Mouse (Mus musculus) forebrain, embryonic 16.5 days (tissue): ENCODE data around the gene Psme1. TPM values are rescaled to one million over a fixed set of nuclear protein-coding genes. Genes with fewer than 3 reads are reported as not detected.
A peak's percentile ranks its signal among the peaks of the same experiment; 100 is the strongest.

Experiments used
- ATAC-seq: fragments of 200-750 bp; cut with Nextera tagmentation; 2 replicates; pipeline ENCODE4 v1.8.0; 2017; ENCODE audit warnings: mild to moderate bottlenecking, moderate library complexity
- H3K27ac ChIP-seq: fragments of 300-500 bp; sonication (generic); 2 replicates; pipeline ENCODE4 v1.5.1; 2014; ENCODE audit warnings: low read length, control low read depth
- H3K27me3 ChIP-seq: fragments of 300-500 bp; sonication (generic); replicated peaks from 2 replicates; pipeline ENCODE4 v1.6.1; 2014; ENCODE audit warnings: low read length; ENCODE audit not compliant: control insufficient read depth, insufficient read depth
- H3K36me3 ChIP-seq: fragments of 300-500 bp; sonication (generic); 2 replicates; pipeline ENCODE4 v1.6.1; 2014; ENCODE audit not compliant: control insufficient read depth, insufficient read depth
- H3K4me1 ChIP-seq: fragments of 300-500 bp; sonication (generic); replicated peaks from 2 replicates; pipeline ENCODE4 v1.6.1; 2014; ENCODE audit warnings: low read length; ENCODE audit not compliant: control insufficient read depth, insufficient read depth
- H3K4me2 ChIP-seq: fragments of 300-500 bp; sonication (generic); 2 replicates; pipeline ENCODE4 v1.6.1; 2014; ENCODE audit warnings: mild to moderate bottlenecking, low read length, control low read depth
- H3K4me3 ChIP-seq: fragments of 300-500 bp; sonication (generic); replicated peaks from 2 replicates; pipeline ENCODE4 v1.5.1; 2014; ENCODE audit warnings: mild to moderate bottlenecking, low read length, control low read depth
- H3K9ac ChIP-seq: fragments of 300-500 bp; sonication (generic); replicated peaks from 2 replicates; pipeline ENCODE4 v1.6.1; 2014; ENCODE audit warnings: low read depth, low read length, control low read depth
- H3K9me3 ChIP-seq: fragments of 300-500 bp; sonication (generic); 2 replicates; pipeline ENCODE4 v1.6.1; 2016; ENCODE audit warnings: low read length; ENCODE audit not compliant: control insufficient read depth
- WGBS: fragments of 180-500 bp; shearing (Covaris S2); extraction: QIAGEN DNeasy Blood & Tissue Kit; methylation state at CpG from one replicate; pipeline ENCODE4 v1.1.7; 2014; 5-methylcytosine and 5-hydroxymethylcytosine counted together
- polyA plus RNA-seq: library from polyadenylated mRNA; unstranded; fragments of >200 nt; fragmentation: Nextera tagmentation; extraction: Ambion mirVana; gene quantifications from 2 replicates; pipeline ENCODE4 v1.2.1, GENCODE M21; 2015

The Psme1 gene
- polyA plus RNA-seq, 1 experiment from 2014 or later, result 197 TPM

DNA sequence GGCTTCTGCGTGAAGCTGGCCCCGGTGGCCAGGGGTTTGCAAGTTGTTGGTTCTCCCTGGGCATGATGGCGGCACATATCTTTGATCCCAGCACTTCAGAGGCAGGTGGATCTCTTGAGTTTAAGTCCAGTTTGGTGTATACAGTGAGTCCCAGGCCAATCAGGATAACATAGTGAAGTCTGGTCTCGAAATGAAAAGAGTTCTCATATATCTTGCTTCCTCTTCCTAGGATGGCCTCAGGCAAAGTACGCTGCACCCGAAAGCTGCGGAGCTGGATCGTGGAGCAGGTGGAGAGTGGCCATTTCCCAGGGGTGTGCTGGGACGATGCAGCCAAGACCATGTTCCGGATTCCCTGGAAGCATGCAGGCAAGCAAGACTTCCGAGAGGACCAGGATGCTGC lies 26.9 kb downstream of the Psme1 start:
- Histone ChIP-seq H3K9me3 (no peaks in the 10 kb centered on the region), H3K9ac (no peak overlapping the region), H3K27me3 (no peaks in the 10 kb centered on the region), H3K4me1 (peaks cover 4% of the 10 kb centered on the region), H3K36me3 (peaks cover 23% of the 10 kb centered on the region), H3K4me3 (no peak overlapping the region), H3K27ac (no peak overlapping the region), H3K4me2 (no peak overlapping the region)
- no peak for ATAC-seq
- WGBS, result 95% methylated on average over 11 of the region's 11 CpGs

- Histone ChIP-seq H3K27me3 (no peaks in the 10 kb centered on the region), H3K9ac (no peak overlapping the region), H3K4me2 (no peak overlapping the region), H3K4me1 (peaks cover 4% of the 10 kb centered on the region), H3K27ac (no peak overlapping the region), H3K36me3 (peaks cover 18% of the 10 kb centered on the region), H3K4me3 (no peak overlapping the region), H3K9me3 (no peaks in the 10 kb centered on the region)
- 94% methylated on average over 16 of the region's 16 CpGs for WGBS
- no peak for ATAC-seq
Observed at GRCm38 (mm10) chr14:55605743-55606459, 28.0 kb downstream of the Psme1 start.

DNA sequence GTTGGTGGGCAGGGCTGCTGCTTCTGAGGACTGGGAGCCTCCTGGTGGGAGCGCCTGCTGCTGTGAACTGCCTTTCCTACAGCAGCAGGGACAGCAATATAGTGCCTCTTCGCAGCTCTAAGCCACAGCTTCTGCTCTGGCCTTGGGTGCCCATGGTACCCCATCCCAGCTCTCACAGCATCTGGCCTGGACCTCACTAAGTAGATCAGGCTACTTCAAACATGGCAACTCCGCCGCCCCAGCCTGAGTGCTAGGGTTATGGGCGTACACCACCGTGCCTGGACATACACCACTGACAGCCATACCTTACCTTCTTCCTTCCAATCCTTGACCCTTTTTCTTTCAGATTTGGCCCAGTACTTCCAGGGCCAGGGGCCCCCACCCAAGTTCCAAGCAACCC lies 30.4 kb downstream of the Psme1 start:
- H3K27ac ChIP-seq, result no peak overlapping the region
- 97% methylated on average over 6 of the region's 6 CpGs for WGBS
- no peak overlapping the region for H3K4me2 ChIP-seq
- no peak overlapping the region for H3K9ac ChIP-seq
- H3K36me3 ChIP-seq, result peaks cover 11% of the 10 kb centered on the region; the same call in 1 of the 2 replicates
- H3K27me3 ChIP-seq, result no peaks in the 10 kb centered on the region
- ATAC-seq, result no peak
- H3K4me3 ChIP-seq, result no peak overlapping the region
- H3K4me1 ChIP-seq, result peaks cover 4% of the 10 kb centered on the region
- H3K9me3 ChIP-seq, result no peaks in the 10 kb centered on the region

- H3K4me2 ChIP-seq, result no peak overlapping the region
- no peak overlapping the region for H3K27ac ChIP-seq
- H3K9ac ChIP-seq, result no peak overlapping the region
- peaks cover 8% of the 10 kb centered on the region; the same call in 1 of the 2 replicates for H3K36me3 ChIP-seq
- no peak for ATAC-seq
- no peaks in the 10 kb centered on the region for H3K27me3 ChIP-seq
- no peaks in the 10 kb centered on the region for H3K4me1 ChIP-seq
- H3K4me3 ChIP-seq, result no peak overlapping the region
- H3K9me3 ChIP-seq, result no peaks in the 10 kb centered on the region
- WGBS, result 59% methylated on average over 6 of the region's 6 CpGs
Observed at GRCm38 (mm10) chr14:55613346-55613745, 35.4 kb downstream of the Psme1 start.

GRCm38 (mm10) chr14:55614565-55615178 lies 36.7 kb downstream of the Psme1 start:
- Histone ChIP-seq H3K9ac (no peak overlapping the region), H3K4me1 (no peaks in the 10 kb centered on the region), H3K4me3 (no peak overlapping the region), H3K36me3 (peaks cover 1% of the 10 kb centered on the region; the same call in 1 of the 2 replicates), H3K4me2 (no peak overlapping the region), H3K27me3 (no peaks in the 10 kb centered on the region), H3K27ac (no peak overlapping the region), H3K9me3 (no peaks in the 10 kb centered on the region)
- no peak for ATAC-seq
- 84% methylated on average over 7 of the region's 7 CpGs for WGBS

DNA sequence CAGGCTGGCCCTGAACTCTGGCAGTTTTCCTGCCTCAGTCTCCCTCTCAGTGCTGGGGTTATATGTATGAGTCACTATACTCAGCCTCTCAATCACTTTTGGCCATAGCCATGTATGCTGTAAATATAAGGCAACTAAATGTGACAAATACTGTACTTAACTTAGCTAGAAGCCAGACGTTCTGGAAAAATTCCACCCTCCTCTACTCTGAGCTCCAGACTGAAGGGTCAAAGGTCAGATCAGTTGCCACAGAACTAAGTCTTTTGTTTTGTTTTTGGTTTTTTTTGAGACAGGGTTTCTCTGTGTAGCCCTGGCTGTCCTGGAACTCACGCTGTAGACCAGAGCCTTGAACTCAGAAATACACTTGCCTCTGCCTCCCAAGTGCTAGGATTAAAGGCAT lies 38.0 kb downstream of the Psme1 start:
- Histone ChIP-seq H3K36me3 (no peaks in the 10 kb centered on the region), H3K4me1 (no peaks in the 10 kb centered on the region), H3K4me2 (no peak overlapping the region), H3K9me3 (no peaks in the 10 kb centered on the region), H3K9ac (no peak overlapping the region), H3K27me3 (no peaks in the 10 kb centered on the region), H3K27ac (no peak overlapping the region), H3K4me3 (no peak overlapping the region)
- no peak for ATAC-seq
- WGBS, result 57% methylated on average over 2 of the region's 2 CpGs

GRCm38 (mm10) chr14:55616844-55617243 lies 38.9 kb downstream of the Psme1 start:
- H3K27ac ChIP-seq, result no peak overlapping the region
- ATAC-seq, result no peak
- no peaks in the 10 kb centered on the region for H3K4me1 ChIP-seq
- no peak overlapping the region for H3K9ac ChIP-seq
- no peak overlapping the region for H3K4me3 ChIP-seq
- H3K27me3 ChIP-seq, result no peaks in the 10 kb centered on the region
- H3K9me3 ChIP-seq, result no peaks in the 10 kb centered on the region
- H3K36me3 ChIP-seq, result no peaks in the 10 kb centered on the region
- no peak overlapping the region for H3K4me2 ChIP-seq
- WGBS, result 86% methylated on average over 2 of the region's 2 CpGs

GRCm38 (mm10) chr14:55617822-55618221 lies 39.9 kb downstream of the Psme1 start, which contains the start of gene Rec8:
Gene Rec8, plus strand, starts transcription at chr14:55618037.
- no peaks in the 10 kb centered on the region for H3K27me3 ChIP-seq
- H3K36me3 ChIP-seq, result no peaks in the 10 kb centered on the region
- peak within 1 kb of the TSS; percentile 32 for H3K4me3 ChIP-seq
- no peak within 1 kb of the TSS; the same call in 1 of the 2 replicates for H3K9ac ChIP-seq
- WGBS, result 22% methylated on average over 21 of the region's 21 CpGs
- H3K9me3 ChIP-seq, result no peaks in the 10 kb centered on the region
- H3K27ac ChIP-seq, result no peak within 1 kb of the TSS; the same call in 1 of the 2 replicates
- no peaks in the 10 kb centered on the region for H3K4me1 ChIP-seq
- H3K4me2 ChIP-seq, result peak within 1 kb of the TSS; percentile 27
- peak; percentile 76 for ATAC-seq

GRCm38 (mm10) chr14:55618486-55619195 lies 40.7 kb downstream of the Psme1 start:
- Histone ChIP-seq H3K36me3 (no peaks in the 10 kb centered on the region), H3K27me3 (no peaks in the 10 kb centered on the region), H3K9me3 (no peaks in the 10 kb centered on the region), H3K4me2 (peak overlapping the region; percentile 27), H3K9ac (no peak overlapping the region; the same call in 1 of the 2 replicates), H3K27ac (no peak overlapping the region; the same call in 1 of the 2 replicates), H3K4me3 (peak overlapping the region; percentile 32), H3K4me1 (no peaks in the 10 kb centered on the region)
- ATAC-seq, result no peak
- WGBS, result 55% methylated on average over 22 of the region's 22 CpGs
